Mouse (Mus musculus): ENCODE measurements around the gene C3ar1.

C3ar1 gene

GRCm38 (mm10) chr6:122825923-122826742 lies 29.8 kb downstream of the C3ar1 start:
- peak; percentile 81 for DNase-seq

- no peak for DNase-seq
Observed at GRCm38 (mm10) chr6:122825166-122825565, 30.8 kb downstream of the C3ar1 start.

GRCm38 (mm10) chr6:122824086-122824485 lies 31.9 kb downstream of the C3ar1 start:
- DNase-seq, result peak; percentile 67

- DNase-seq, result no peak
Observed at GRCm38 (mm10) chr6:122821822-122822221, 34.1 kb downstream of the C3ar1 start.

- no peak for DNase-seq
Observed at GRCm38 (mm10) chr6:122820799-122821650, 34.9 kb downstream of the C3ar1 start.

- peak; percentile 70 for DNase-seq
Observed at GRCm38 (mm10) chr6:122820071-122820798, 35.7 kb downstream of the C3ar1 start.

GRCm38 (mm10) chr6:122819306-122820070 lies 36.5 kb downstream of the C3ar1 start, which contains the start of gene Foxj2:
Foxj2 (plus strand) TSS chr6:122819914.
- peak; percentile 73 for DNase-seq

GRCm38 (mm10) chr6:122813640-122814039 lies 42.3 kb downstream of the C3ar1 start:
- no peak for DNase-seq

- DNase-seq, result no peak
Observed at GRCm38 (mm10) chr6:122812716-122813115, 43.2 kb downstream of the C3ar1 start.

GRCm38 (mm10) chr6:122811771-122812600 lies 44.0 kb downstream of the C3ar1 start:
- peak; percentile 62 for DNase-seq

GRCm38 (mm10) chr6:122811280-122811652 lies 44.7 kb downstream of the C3ar1 start:
- peak; percentile 94 for DNase-seq

GRCm38 (mm10) chr6:122810615-122811279 lies 45.2 kb downstream of the C3ar1 start:
- peak; percentile 99 for DNase-seq

- DNase-seq, result no peak
Observed at GRCm38 (mm10) chr6:122810022-122810614, 45.8 kb downstream of the C3ar1 start.

GRCm38 (mm10) chr6:122804418-122804817 lies 51.5 kb downstream of the C3ar1 start:
- peak; percentile 73 for DNase-seq

GRCm38 (mm10) chr6:122801801-122802514 lies 54.0 kb downstream of the C3ar1 start:
- peak; percentile 64 for DNase-seq

GRCm38 (mm10) chr6:122801301-122801800 lies 54.6 kb downstream of the C3ar1 start, which contains the start of gene Slc2a3:
Slc2a3 (minus strand) TSS chr6:122801640.
- peak; percentile 79 for DNase-seq

- no peak for DNase-seq
Observed at GRCm38 (mm10) chr6:122800640-122801300, 55.2 kb downstream of the C3ar1 start.

Data from cerebellum, adult 11-12 months (tissue).